Mouse (Mus musculus) layer of hippocampus, adult 2 months (tissue): ENCODE results near the gene Acox1. TPM values are rescaled to one million over a fixed set of nuclear protein-coding genes. Genes with fewer than 3 reads are reported as not detected.

ENCODE experiments used
- DNase-seq, 2 experiments: peaks; one replicate each; pipeline ENCODE4 v3.0.0; 2022; ENCODE audit warnings: low spot score in 2 of 2
- H3K27ac ChIP-seq: fragments of 200-600 bp; 2 replicates; pipeline ENCODE4 v1.8.1; 2022
- H3K4me3 ChIP-seq: fragments of 200-600 bp; 2 replicates; pipeline ENCODE4 v1.8.1; 2022; ENCODE audit warnings: mild to moderate bottlenecking
- CTCF ChIP-seq: fragments of 200-600 bp; conservative IDR thresholded peaks from 2 replicates; pipeline ENCODE4 v1.8.1; 2022; ENCODE audit warnings: antibody characterized with exemption, mild to moderate bottlenecking, moderate library complexity
- long read RNA-seq, 2 experiments: library from polyadenylated mRNA; stranded (forward); transcript quantifications; one replicate each; pipeline ENCODE4 v2.0.0; 2021; ENCODE audit warnings: borderline mapping rate in 2 of 2
- total RNA-seq, 2 experiments: library from RNA; stranded (reverse); gene quantifications; 2 replicates each; pipeline ENCODE4 v1.2.3; 2021

Acox1 gene
- 100 to 1,000 TPM; 124 to 126 TPM for total RNA-seq
- long read RNA-seq, experiment 1, transcript Acox1-201 (14 exons, 3,987 nt) = major isoform, 70 of 92 reads
- long read RNA-seq, experiment 1, partial matches to known transcripts = 11 of 92 reads
- long read RNA-seq, experiment 1, other reads (novel, unspliced or antisense) = 11 of 92 reads
- long read RNA-seq, experiment 2, transcript Acox1-201 (14 exons, 3,987 nt) = major isoform, 73 of 106 reads
- long read RNA-seq, experiment 2, partial matches to known transcripts = 15 of 106 reads
- long read RNA-seq, experiment 2, other reads (novel, unspliced or antisense) = 18 of 106 reads

DNA sequence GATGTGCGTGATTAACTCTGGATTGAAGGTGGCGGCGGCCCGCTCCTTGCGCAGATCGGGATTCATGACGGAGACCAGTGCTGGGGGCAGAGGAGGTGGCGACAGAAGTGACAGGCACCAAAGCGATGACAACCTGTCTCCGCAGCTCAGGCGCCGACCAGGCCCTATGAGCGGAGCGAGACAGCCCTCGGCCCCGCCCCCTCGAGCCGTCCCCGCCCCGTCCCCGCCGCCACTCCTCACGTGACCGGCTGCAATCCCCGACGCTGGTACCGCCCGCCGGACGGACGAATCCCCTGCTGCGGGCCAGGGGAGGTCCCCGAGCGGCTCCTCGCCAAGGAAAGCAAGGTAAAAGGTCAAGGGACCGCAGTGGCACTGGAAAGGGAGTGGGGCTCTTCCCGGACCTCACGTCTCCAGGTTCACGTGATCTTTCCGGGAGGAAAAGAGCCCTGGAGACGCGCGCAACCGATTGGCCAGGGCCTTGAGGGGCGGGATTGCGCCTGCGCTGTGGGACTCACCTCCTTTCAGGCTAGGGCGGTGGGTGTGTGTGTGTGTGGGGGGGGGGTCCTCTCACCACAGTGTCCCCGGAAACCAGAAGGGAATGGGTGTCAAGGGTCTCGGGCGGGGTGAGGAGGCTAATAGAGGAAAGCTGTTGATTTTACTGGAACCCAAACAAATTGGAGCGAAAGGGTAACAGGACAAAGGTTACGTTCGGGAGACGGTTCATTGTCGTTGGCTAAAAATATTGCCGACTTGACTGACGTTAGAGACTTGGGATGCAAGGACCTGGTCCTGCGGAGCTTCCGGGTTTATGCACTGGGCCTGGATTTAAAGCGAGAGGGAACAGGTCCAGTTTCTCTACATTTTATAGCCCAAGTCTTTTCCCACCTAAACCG lies at the start of gene Acox1, which contains the start of gene Ten1:
TSS of gene Acox1 (minus strand) at position 407 of the 893 bp plus-strand sequence.
TSS of gene Ten1 (plus strand) at position 217 of the 893 bp plus-strand sequence.
- TF ChIP-seq CTCF = no peak
- peak within 1 kb of the TSS; percentile 77 for H3K4me3 ChIP-seq
- DNase-seq = peak; percentile 96

DNA sequence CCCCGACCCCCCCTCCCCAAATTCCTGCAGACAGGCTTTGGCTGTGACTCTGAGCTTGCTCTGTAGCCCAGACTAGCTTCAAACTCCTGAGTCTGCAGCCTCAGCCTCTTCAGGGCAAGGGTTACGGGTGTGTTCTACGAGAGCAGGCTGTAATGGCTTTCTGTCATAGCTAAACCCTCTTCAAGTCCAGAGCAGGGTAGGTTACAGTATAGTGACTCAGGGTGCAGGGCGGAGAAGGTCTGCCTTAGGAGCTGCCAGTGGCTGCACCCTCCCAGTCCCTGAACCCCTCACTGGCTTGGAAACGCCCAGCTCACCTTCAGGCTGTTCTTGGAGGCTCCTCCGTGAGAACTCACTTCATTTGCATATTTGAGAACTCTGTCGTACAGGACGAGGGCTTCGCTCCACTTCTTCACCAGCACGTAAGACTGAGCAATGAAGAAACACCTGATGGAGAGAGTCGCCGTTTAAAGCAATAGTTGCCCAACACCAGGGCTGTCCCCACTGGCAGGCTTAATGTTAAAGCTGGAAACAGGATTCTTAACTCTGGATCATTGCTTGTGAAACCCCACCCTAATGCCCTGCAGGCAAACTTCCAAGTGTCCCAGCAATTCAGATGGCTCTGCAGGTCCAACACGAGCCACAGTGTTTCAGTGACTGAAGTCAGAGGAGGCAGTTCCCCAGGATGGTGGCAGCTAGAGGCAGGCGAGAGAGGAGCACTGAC lies 48.8 kb upstream of the Acox1 start:
- no peak for DNase-seq
- Histone ChIP-seq H3K27ac (no peak overlapping the region), H3K4me3 (no peak overlapping the region)
- no peak for TF ChIP-seq CTCF

More for the DNA sequence above, at the start of gene Acox1, which contains the start of gene Ten1:
- peak within 1 kb of the TSS; percentile 99 for H3K27ac ChIP-seq

DNA sequence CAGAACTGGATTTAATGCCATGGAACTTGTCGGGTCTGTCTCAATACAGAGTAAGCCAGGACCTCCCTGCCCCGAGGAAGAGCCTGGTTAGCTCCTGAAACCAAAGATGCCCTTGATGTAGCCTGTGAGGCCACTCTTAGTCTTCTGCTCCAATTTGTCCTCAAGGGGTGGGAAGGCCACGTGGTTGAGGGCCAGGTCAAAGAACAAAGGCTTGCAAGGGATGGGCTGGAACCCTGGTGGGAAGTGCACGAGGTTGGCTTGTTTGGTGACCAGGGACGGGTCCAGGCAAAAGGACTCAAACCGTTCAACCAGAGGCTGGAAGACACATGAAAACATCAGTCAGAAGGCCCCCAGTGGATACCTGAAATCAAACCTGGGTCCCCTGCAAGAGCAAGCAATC lies 46.8 kb upstream of the Acox1 start:
- no peak for TF ChIP-seq CTCF
- no peak for DNase-seq
- Histone ChIP-seq H3K4me3 (no peak overlapping the region), H3K27ac (no peak overlapping the region)

DNA sequence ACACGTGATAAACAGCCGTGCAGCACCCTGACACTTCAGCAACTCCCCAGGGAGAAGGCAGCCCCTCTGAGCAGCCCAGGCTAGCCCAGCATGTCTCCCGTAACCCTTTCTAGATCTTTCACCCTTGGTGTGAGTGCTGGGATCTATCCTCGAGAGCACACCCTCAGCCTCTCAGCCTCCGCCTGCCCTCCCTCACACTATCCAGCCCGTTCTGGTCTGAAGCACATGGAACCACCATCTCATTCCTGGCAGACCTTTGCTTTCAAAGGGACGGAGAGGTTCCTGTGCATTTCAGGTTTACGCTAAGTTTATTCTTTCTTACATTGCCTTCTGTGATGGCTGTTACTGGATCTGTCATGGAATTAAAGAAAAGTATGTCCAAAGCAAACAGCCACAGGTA lies 45.7 kb upstream of the Acox1 start:
- H3K27ac ChIP-seq = no peak overlapping the region
- no peak overlapping the region for H3K4me3 ChIP-seq
- DNase-seq = no peak
- TF ChIP-seq CTCF = no peak

DNA sequence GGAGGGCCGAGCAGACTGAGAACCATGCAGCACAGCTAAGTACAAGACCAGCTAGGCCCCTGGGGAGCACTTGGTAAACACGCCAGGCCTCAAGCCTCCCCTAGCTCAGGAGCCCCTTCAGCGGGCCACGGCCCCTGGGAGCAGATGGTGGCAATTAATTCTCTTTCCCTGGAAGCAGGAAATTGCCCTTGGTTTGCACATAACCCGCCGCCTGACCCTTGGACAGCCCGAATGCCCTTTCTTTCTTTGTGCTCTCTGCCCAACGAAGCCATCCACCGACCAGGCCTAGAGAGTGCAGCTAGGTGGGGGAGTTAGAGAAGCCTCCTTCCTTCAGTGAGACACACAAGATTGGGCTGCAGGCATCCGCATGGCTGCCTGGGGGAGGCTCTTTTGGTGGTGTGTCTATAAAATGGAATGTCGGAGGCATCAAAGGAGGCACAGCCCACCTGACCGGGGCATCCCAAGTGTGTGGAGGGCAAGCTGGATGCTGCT lies 42.9 kb upstream of the Acox1 start:
- DNase-seq = no peak
- H3K27ac ChIP-seq = no peak overlapping the region
- no peak overlapping the region for H3K4me3 ChIP-seq
- TF ChIP-seq CTCF = no peak

DNA sequence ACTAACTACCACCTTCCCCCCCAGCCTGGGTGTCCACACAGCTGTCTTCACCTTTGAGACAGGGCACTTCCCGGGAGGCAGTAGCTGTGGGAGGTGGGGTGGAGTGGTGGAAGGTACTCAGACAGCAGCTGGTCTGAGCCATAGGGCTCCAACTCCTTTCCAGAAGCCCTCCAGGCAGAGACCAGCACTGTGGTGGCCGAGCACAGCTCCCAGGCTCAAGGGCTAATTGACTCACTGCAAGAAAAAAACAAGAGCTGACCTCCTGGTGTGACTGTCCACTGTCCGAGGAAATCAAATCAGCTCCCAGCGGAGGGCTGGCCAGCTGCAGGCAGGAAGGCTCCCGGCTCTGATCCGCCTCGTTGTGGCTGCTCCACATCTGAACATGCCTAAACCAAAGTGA lies 41.0 kb upstream of the Acox1 start:
- Histone ChIP-seq H3K4me3 (no peak overlapping the region), H3K27ac (no peak overlapping the region)
- DNase-seq = no peak
- TF ChIP-seq CTCF = no peak

DNA sequence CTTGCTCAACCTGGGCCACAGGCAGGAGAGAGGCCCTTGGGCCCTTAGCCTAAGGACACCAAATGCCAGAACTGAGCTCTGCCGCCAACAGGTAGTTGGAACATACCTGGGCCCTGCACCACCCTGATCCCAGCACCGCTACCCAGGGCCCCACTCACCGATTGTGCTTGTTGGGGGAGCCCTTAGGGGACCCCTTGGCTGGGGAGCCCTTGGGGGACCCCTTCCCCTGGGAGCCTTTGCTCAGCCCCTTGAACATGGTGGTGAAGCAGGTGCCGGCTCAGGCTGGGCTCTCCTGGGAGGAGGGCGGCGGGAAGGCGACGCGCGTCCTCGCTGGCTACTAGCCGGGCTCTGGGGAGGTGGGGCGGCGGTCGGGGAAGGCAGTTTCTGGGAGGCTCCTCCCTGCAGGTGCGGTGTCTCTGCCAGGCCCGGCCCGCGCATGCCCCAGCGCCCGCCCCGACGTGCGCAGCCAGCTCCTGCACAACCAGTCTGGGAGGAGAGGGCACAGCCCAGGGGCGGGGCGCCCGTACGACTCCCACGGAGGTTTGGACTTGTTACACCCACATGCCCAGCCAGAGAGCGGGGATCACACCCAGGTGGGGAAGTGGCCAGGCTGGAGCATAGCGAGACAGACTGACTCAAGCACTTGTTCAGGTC lies 39.0 kb upstream of the Acox1 start, which contains the start of gene Evpl:
TSS of gene Evpl (minus strand) at position 336 of the 654 bp plus-strand sequence.
- H3K4me3 ChIP-seq = no peak within 1 kb of the TSS
- H3K27ac ChIP-seq = no peak within 1 kb of the TSS
- no peak for TF ChIP-seq CTCF
- DNase-seq = no peak

DNA sequence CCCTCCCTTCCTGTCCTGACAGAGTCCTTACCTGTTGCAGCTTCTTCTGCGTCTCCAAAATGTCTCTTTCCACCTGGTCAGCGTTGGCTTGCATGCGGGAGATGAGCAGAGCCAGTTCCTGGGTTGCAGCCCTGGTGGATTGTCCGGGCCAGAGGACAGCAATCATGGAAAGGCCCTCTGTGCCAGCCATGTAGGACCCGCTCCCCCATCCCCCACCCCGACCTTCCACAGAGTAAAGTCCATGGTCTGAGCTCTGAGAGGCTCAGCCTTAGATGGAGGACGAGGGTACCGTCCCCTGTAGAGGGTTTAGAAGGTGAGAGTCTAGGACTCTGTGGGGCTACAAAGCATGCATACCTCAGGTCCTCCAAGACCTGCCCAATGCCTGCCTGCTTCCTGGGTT lies 36.1 kb upstream of the Acox1 start:
- Histone ChIP-seq H3K27ac (no peak overlapping the region), H3K4me3 (no peak overlapping the region)
- no peak for DNase-seq
- TF ChIP-seq CTCF = no peak

DNA sequence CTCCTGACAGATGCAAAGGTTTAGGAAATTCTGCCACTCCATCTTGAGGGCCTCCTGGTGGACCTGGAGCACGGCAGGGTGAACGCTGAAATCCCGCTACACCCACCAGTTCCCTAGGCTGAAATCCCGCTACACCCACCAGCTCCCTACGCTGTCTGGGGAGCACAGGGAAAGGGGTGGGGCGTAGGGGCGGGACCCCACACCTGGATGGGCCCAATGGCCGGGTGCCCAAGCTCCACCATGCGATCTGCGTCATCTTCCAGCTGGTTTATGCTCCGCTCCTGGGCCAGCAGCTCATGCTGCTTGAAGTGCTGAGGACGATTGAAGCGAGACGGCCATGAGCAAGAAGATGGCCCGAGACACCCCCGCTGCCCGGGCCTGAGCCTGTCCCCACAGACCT lies 33.6 kb upstream of the Acox1 start:
- DNase-seq = no peak
- no peak overlapping the region for H3K27ac ChIP-seq
- no peak for TF ChIP-seq CTCF
- H3K4me3 ChIP-seq = no peak overlapping the region

DNA sequence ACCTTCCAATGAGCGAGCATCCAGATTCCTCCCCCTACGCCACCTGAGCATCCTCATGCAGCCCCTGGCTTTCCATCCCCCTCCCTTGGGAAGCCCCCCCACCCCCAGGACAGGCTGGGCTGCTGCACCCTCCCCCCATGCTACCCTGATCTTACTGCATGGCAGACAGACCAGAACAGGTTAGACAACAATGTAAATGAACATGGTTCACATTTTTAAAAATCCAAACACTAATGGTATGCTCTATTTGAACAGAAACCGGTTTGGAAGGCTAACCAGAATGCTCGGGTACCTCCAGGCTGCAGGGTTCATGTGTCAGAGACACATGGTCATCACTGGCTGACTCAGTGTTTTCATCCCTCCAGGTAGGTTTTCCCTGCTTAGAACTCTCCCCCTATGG lies 29.9 kb upstream of the Acox1 start:
- no peak overlapping the region for H3K27ac ChIP-seq
- DNase-seq = no peak
- TF ChIP-seq CTCF = no peak
- no peak overlapping the region for H3K4me3 ChIP-seq

DNA sequence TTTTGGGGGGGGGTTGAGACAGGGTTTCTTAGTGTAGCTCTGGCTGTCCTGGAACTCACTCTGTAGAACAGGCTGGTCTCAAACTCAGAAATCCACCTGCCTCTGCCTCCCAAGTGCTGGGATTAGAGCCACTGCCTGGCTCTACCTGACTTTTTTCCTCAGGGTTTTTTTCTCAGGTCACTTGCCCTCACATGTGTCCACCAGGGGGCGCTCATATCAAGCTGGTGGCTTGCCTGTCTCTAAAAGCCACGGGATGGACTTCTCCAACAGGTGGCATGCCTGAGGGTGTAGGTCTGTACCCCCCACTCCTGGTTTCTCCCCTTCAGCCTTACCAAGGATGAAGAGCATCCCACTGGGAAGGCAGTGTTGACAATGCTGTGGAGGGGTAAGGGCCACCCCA lies 27.6 kb upstream of the Acox1 start:
- Histone ChIP-seq H3K4me3 (no peak overlapping the region), H3K27ac (no peak overlapping the region)
- peak; percentile 91 for TF ChIP-seq CTCF
- peak; percentile 54 to 85 for DNase-seq

DNA sequence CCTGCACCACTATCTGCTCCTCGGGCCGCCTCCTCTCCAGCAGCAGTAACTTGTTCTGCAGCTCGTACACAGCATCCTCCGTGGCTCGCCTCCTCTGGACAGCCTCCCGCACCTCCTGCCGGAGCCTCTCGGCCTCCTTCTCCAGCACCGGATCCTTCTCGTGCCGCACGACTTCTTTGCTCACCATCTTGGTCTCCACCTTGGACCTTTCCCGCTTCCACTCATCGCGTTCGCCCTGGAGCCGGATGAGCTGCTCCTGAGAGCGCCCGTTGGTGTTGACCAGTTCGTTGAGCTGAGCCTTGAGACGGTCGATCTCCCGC lies 23.9 kb upstream of the Acox1 start:
- peak overlapping the region; percentile 38; the same call in 1 of the 2 replicates for H3K4me3 ChIP-seq
- no peak for DNase-seq
- no peak for TF ChIP-seq CTCF
- H3K27ac ChIP-seq = no peak overlapping the region; the same call in 1 of the 2 replicates
